Mouse (Mus musculus): ENCODE results near the gene Ybey. TPM values are rescaled to one million over a fixed set of nuclear protein-coding genes. Genes with fewer than 3 reads are reported as not detected.

Ybey gene
- total and polyA plus RNA-seq, 2 experiments: 2.6 to 3.0 TPM

DNA sequence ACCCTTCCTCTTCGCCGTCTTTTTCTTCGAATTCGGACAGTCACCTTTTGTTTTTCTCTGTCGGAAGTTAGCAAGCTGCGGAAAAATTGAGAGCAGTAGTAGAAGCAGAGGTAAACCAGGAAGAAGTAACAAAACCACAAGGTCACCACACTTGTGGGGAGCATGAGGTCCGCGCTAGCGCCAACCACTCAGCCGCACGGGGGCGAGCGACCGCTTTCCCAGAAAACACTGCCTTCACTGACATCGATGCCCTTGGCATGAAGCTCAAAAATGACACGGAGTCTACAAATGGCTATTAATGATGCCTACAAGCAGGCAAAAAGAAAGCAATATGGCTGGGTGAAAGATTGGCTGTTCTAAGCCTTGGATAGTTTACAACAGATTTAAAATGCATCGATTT lies 28.6 kb downstream of the Ybey start, which contains the start of gene AC141477.1:
Gene AC141477.1, minus strand, starts transcription at position 164 of the 400 bp plus-strand sequence.
- Histone ChIP-seq H3K4me3 (ENCODE audit: insufficient read depth, low read depth, low read length) (no peak within 1 kb of the TSS), H3K9ac (ENCODE audit: low read depth, low read length) (no peak within 1 kb of the TSS), H3K4me1 (ENCODE audit: control insufficient read depth, insufficient read depth, low read length) (peaks cover 6% of the 10 kb centered on the region), H3K27me3 (ENCODE audit: control insufficient read depth, insufficient read depth, low read length) (no peaks in the 10 kb centered on the region), H3K27ac (replicated peaks; ENCODE audit: insufficient read depth, low read depth, low read length) (no peak within 1 kb of the TSS), H3K79me2 (ENCODE audit: control insufficient read depth, insufficient read depth, low read length) (peaks cover 8% of the 10 kb centered on the region), H3K36me3 (ENCODE audit: control insufficient read depth, insufficient read depth, low read length) (peaks cover 5% of the 10 kb centered on the region; the same call in 1 of the 2 replicates)
- no peak for DNase-seq (ENCODE audit: extremely low read depth, low read depth, low spot score)
- WGBS: 92% methylated on average over 17 of the region's 17 CpGs
- TF ChIP-seq POLR2A (IDR thresholded peaks at IDR 0.05; ENCODE audit: extremely low read depth, insufficient read depth, low read length) (no peak), CTCF (IDR thresholded peaks at IDR 0.05; ENCODE audit: low read depth, low read length) (no peak)

DNA sequence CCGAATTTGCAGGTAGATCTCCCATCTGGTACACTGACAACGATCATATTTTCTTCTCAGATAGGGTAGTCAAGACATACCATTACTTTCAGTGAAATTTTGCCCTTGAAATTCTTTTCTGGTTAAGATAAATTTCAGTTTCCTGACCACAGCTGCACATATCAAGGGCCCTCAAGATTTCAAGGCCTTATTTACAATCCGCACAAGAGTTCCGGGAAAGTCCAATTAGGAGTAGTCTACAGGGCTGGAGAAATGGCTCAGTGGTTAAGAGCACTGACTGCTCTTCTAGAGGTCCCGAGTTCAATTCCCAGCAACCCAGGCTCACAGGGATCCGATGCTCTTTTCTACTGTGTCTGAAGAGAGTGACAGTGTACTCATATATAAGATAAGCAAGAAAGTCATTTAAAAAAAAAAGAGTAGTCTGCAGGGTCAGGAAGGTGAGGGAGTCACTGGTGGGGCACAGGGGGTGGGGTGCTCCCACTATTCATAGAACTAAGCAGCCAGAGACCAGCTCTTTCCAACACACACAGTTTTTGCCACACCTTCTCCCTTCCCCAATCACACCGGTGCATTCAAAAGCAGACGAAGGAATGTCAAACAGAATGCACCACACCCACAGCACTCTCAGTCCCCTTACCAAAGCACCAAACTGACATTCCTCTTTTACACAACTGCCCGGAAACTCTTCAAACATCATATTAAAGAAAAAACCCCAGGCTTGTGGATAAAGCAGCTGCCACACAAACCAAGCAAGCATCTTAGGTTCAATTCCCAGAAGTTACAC lies 29.6 kb downstream of the Ybey start:
- no peak for DNase-seq (ENCODE audit: extremely low read depth, low read depth, low spot score)
- Histone ChIP-seq H3K27ac (replicated peaks; ENCODE audit: insufficient read depth, low read depth, low read length) (no peak overlapping the region), H3K79me2 (ENCODE audit: control insufficient read depth, insufficient read depth, low read length) (peaks cover 8% of the 10 kb centered on the region), H3K9ac (ENCODE audit: low read depth, low read length) (no peak overlapping the region), H3K27me3 (ENCODE audit: control insufficient read depth, insufficient read depth, low read length) (no peaks in the 10 kb centered on the region), H3K4me3 (ENCODE audit: insufficient read depth, low read depth, low read length) (no peak overlapping the region), H3K36me3 (ENCODE audit: control insufficient read depth, insufficient read depth, low read length) (peaks cover 6% of the 10 kb centered on the region; the same call in 1 of the 2 replicates), H3K4me1 (ENCODE audit: control insufficient read depth, insufficient read depth, low read length) (peaks cover 6% of the 10 kb centered on the region)
- TF ChIP-seq CTCF (IDR thresholded peaks at IDR 0.05; ENCODE audit: low read depth, low read length) (no peak), POLR2A (IDR thresholded peaks at IDR 0.05; ENCODE audit: extremely low read depth, insufficient read depth, low read length) (no peak)
- WGBS: 92% methylated on average over 9 of the region's 9 CpGs

DNA sequence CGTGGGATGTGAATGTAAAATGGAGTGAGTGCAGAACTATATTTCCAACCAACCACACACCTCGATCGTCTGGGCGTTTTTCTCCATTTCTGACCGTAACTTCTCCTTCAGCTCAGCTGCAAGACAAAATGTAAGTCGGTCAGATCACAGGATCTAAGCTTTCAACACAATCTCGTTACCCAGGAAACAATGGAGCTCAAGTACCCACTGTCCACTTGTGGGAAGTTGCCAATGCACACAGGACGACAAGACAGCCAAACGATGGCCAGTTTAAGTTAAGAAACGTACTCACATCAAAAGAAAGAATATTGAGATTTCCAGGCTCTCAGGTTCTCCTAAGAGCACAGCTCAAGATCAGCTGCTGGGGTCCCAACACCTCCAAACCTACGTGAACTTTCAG lies 35.0 kb downstream of the Ybey start:
- Histone ChIP-seq H3K4me1 (ENCODE audit: control insufficient read depth, insufficient read depth, low read length) (no peaks in the 10 kb centered on the region), H3K79me2 (ENCODE audit: control insufficient read depth, insufficient read depth, low read length) (no peaks in the 10 kb centered on the region; the same call in 1 of the 2 replicates), H3K36me3 (ENCODE audit: control insufficient read depth, insufficient read depth, low read length) (peaks cover 31% of the 10 kb centered on the region), H3K9ac (ENCODE audit: low read depth, low read length) (no peak overlapping the region), H3K4me3 (ENCODE audit: insufficient read depth, low read depth, low read length) (no peak overlapping the region), H3K27me3 (ENCODE audit: control insufficient read depth, insufficient read depth, low read length) (no peaks in the 10 kb centered on the region), H3K27ac (replicated peaks; ENCODE audit: insufficient read depth, low read depth, low read length) (no peak overlapping the region)
- 95% methylated on average over 11 of the region's 11 CpGs for whole genome bisulfite sequencing
- DNase-seq (ENCODE audit: extremely low read depth, low read depth, low spot score): no peak
- TF ChIP-seq POLR2A (IDR thresholded peaks at IDR 0.05; ENCODE audit: extremely low read depth, insufficient read depth, low read length): no peak
- no peak for TF ChIP-seq CTCF (IDR thresholded peaks at IDR 0.05; ENCODE audit: low read depth, low read length)

DNA sequence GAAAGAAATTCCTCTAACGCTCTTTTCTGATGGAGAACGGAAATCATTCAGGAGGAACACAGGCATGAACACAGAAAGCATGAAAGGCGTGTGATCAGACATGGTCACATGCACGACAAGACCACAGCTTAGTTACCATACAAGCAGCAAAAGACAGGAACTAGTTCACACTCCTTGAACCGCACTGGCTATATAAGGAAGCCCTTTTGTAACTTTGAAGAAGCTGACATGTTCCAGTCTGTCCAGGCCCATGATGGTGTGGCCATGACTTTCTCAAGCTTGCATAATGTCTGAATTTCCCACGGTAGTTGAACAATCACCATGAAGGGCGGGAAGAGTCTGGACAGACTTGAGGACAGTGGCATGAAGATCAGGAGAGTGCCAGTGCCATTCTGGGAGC lies 43.2 kb downstream of the Ybey start:
- TF ChIP-seq POLR2A (IDR thresholded peaks at IDR 0.05; ENCODE audit: extremely low read depth, insufficient read depth, low read length): no peak
- no peak for TF ChIP-seq CTCF (IDR thresholded peaks at IDR 0.05; ENCODE audit: low read depth, low read length)
- Histone ChIP-seq H3K36me3 (ENCODE audit: control insufficient read depth, insufficient read depth, low read length) (peaks cover 33% of the 10 kb centered on the region), H3K79me2 (ENCODE audit: control insufficient read depth, insufficient read depth, low read length) (no peaks in the 10 kb centered on the region), H3K4me1 (ENCODE audit: control insufficient read depth, insufficient read depth, low read length) (no peaks in the 10 kb centered on the region), H3K27me3 (ENCODE audit: control insufficient read depth, insufficient read depth, low read length) (no peaks in the 10 kb centered on the region), H3K27ac (replicated peaks; ENCODE audit: insufficient read depth, low read depth, low read length) (no peak overlapping the region), H3K9ac (ENCODE audit: low read depth, low read length) (no peak overlapping the region), H3K4me3 (ENCODE audit: insufficient read depth, low read depth, low read length) (no peak overlapping the region)
- 91% methylated on average over 7 of the region's 7 CpGs for WGBS
- DNase-seq (ENCODE audit: extremely low read depth, low read depth, low spot score): no peak

DNA sequence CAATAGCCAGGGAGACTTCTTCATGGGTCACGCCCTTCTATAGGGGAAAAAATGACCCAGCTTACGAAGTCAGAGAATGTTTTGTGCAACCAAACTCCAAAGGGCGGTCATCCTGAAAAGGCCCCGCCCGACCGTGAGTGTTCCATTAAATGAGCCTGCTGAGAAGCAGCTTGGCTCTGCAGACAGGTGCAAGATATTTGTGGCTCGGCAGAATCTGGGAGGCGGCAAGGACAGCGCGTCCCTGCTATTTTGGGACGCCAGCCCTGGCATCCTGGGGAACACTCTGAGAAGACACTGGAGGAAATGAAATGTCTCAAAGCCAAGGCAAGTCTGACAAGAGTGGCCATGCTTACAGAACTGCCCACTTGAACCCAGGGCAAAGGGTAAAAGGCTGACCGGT lies 52.1 kb downstream of the Ybey start:
- H3K27me3 ChIP-seq (ENCODE audit: control insufficient read depth, insufficient read depth, low read length): no peaks in the 10 kb centered on the region
- no peak overlapping the region for H3K27ac ChIP-seq (replicated peaks; ENCODE audit: insufficient read depth, low read depth, low read length)
- H3K36me3 ChIP-seq (ENCODE audit: control insufficient read depth, insufficient read depth, low read length): peaks cover 34% of the 10 kb centered on the region
- WGBS: 96% methylated on average over 12 of the region's 12 CpGs
- H3K79me2 ChIP-seq (ENCODE audit: control insufficient read depth, insufficient read depth, low read length): no peaks in the 10 kb centered on the region
- H3K4me1 ChIP-seq (ENCODE audit: control insufficient read depth, insufficient read depth, low read length): no peaks in the 10 kb centered on the region
- no peak overlapping the region for H3K4me3 ChIP-seq (ENCODE audit: insufficient read depth, low read depth, low read length)
- no peak for TF ChIP-seq CTCF (IDR thresholded peaks at IDR 0.05; ENCODE audit: low read depth, low read length)
- TF ChIP-seq POLR2A (IDR thresholded peaks at IDR 0.05; ENCODE audit: extremely low read depth, insufficient read depth, low read length): no peak
- DNase-seq (ENCODE audit: extremely low read depth, low read depth, low spot score): no peak
- no peak overlapping the region for H3K9ac ChIP-seq (ENCODE audit: low read depth, low read length)

Other genes with a start within 250 kb of the Ybey start
- gene Prmt2, start 231.2 kb downstream of the Ybey start, total RNA-seq (2014; rRNA removed): 1.1 TPM in 2 replicates
- gene Prmt2, start 231.2 kb downstream of the Ybey start, polyA plus RNA-seq (2012; rRNA removed): 0.73 and 1.4 TPM in 2 replicates
- 0.09 and 0.13 TPM in 2 replicates for gene S100b, start 215.3 kb downstream of the Ybey start, total RNA-seq (2014; rRNA removed)
- gene S100b, start 215.3 kb downstream of the Ybey start, polyA plus RNA-seq (2012; rRNA removed): not detected in 2 replicates
- gene Dip2a, start 123.8 kb downstream of the Ybey start, total RNA-seq (2014; rRNA removed): 2.0 and 2.6 TPM in 2 replicates
- gene Dip2a, start 123.8 kb downstream of the Ybey start, polyA plus RNA-seq (2012; rRNA removed): 1.6 and 1.7 TPM in 2 replicates
- not detected in 2 replicates for gene AC141477.1, start 28.7 kb downstream of the Ybey start, total RNA-seq (2014; rRNA removed)
- not detected in 2 replicates for gene AC141477.1, start 28.7 kb downstream of the Ybey start, polyA plus RNA-seq (2012; rRNA removed)
- 6.1 and 7.0 TPM in 2 replicates for gene Pcnt, start 26.3 kb downstream of the Ybey start, total RNA-seq (2014; rRNA removed)
- 3.6 and 5.1 TPM in 2 replicates for gene Pcnt, start 26.3 kb downstream of the Ybey start, polyA plus RNA-seq (2012; rRNA removed)
- not detected in 2 replicates for gene 2610028H24Rik, start 20.0 kb downstream of the Ybey start, total RNA-seq (2014; rRNA removed)
- not detected in 2 replicates for gene 2610028H24Rik, start 20.0 kb downstream of the Ybey start, polyA plus RNA-seq (2012; rRNA removed)
- 11.4 and 14.4 TPM in 2 replicates for gene Mcm3ap, start 187 bp downstream of the Ybey start, total RNA-seq (2014; rRNA removed)
- 8.8 and 13.6 TPM in 2 replicates for gene Mcm3ap, start 187 bp downstream of the Ybey start, polyA plus RNA-seq (2012; rRNA removed)
- gene Lss, start 62.5 kb upstream of the Ybey start, total RNA-seq (2014; rRNA removed): 42.6 and 53.4 TPM in 2 replicates
- 45.7 and 62.6 TPM in 2 replicates for gene Lss, start 62.5 kb upstream of the Ybey start, polyA plus RNA-seq (2012; rRNA removed)
- not detected in 2 replicates for gene Spatc1l, start 93.2 kb upstream of the Ybey start, total RNA-seq (2014; rRNA removed)
- gene Spatc1l, start 93.2 kb upstream of the Ybey start, polyA plus RNA-seq (2012; rRNA removed): 0.13 and 0.14 TPM in 2 replicates
- 335 and 349 TPM in 2 replicates for gene Ftcd, start 106.5 kb upstream of the Ybey start, total RNA-seq (2014; rRNA removed)
- gene Ftcd, start 106.5 kb upstream of the Ybey start, polyA plus RNA-seq (2012; rRNA removed): 526 and 676 TPM in 2 replicates
- 1.8 and 2.9 TPM in 2 replicates for gene Col6a2, start 154.5 kb upstream of the Ybey start, total RNA-seq (2014; rRNA removed)
- 3.2 and 3.6 TPM in 2 replicates for gene Col6a2, start 154.5 kb upstream of the Ybey start, polyA plus RNA-seq (2012; rRNA removed)

All from liver, adult 2 months (tissue).